Mouse (Mus musculus): ENCODE measurements around the gene Dennd1c. TPM values are rescaled to one million over a fixed set of nuclear protein-coding genes. Genes with fewer than 3 reads are reported as not detected.

Gene Dennd1c
- polyA plus RNA-seq, 1 experiment from 2014 or later: 6.7 TPM

GRCm38 (mm10) chr17:57030931-57031660, 47.2 kb downstream of the Dennd1c start, which contains the start of gene Khsrp:
Gene Khsrp, minus strand, starts transcription at chr17:57031522.
- H3K9ac ChIP-seq: peak within 1 kb of the TSS; percentile 99
- no peaks in the 10 kb centered on the region for H3K27me3 ChIP-seq (replicated peaks)
- peak within 1 kb of the TSS; percentile 93 for H3K27ac ChIP-seq
- peaks cover 8% of the 10 kb centered on the region; the same call in 1 of the 2 replicates for H3K4me1 ChIP-seq (replicated peaks)
- peak within 1 kb of the TSS; percentile 84 for H3K4me2 ChIP-seq (replicated peaks)
- H3K4me3 ChIP-seq (replicated peaks): peak within 1 kb of the TSS; percentile 92
- H3K36me3 ChIP-seq: peaks cover 22% of the 10 kb centered on the region; the same call in 1 of the 2 replicates
- WGBS: under 1% methylated on average over 97 of the region's 99 CpGs
- ATAC-seq: peak; percentile 1; the same call in 1 of the 2 replicates
- H3K9me3 ChIP-seq: no peaks in the 10 kb centered on the region

GRCm38 (mm10) chr17:57029691-57030090, 48.6 kb downstream of the Dennd1c start:
- Histone ChIP-seq H3K9ac (peak overlapping the region; percentile 99), H3K4me2 (replicated peaks) (peak overlapping the region; percentile 84), H3K36me3 (peaks cover 34% of the 10 kb centered on the region), H3K4me1 (replicated peaks) (peaks cover 8% of the 10 kb centered on the region; the same call in 1 of the 2 replicates), H3K9me3 (no peaks in the 10 kb centered on the region), H3K27me3 (replicated peaks) (no peaks in the 10 kb centered on the region), H3K27ac (no peak overlapping the region), H3K4me3 (replicated peaks) (peak overlapping the region; percentile 92)
- 29% methylated on average over 8 of the region's 8 CpGs for WGBS
- no peak for ATAC-seq

DNA sequence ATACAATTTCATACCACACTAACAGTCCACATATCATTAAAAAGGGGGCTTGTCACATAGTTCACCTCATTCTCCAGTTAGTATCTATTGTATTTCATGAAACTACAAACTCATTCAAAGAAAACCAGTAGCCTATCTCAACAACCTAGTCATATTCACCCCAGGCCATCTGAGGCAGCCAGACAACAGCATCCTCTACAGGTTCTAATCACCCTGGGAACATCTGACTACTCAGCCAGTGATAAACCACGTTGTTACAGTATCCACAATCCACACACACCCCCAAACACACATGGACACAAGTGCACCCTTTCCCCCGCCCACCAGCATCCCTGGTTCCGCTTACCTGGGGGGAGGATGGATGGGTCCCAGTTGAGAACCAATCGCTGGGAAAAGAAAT, 50.8 kb downstream of the Dennd1c start:
- no peak overlapping the region for H3K27ac ChIP-seq
- 92% methylated on average over 4 of the region's 4 CpGs for WGBS
- no peak overlapping the region for H3K9ac ChIP-seq
- peaks cover 8% of the 10 kb centered on the region; the same call in 1 of the 2 replicates for H3K4me1 ChIP-seq (replicated peaks)
- H3K36me3 ChIP-seq: peaks cover 57% of the 10 kb centered on the region
- no peaks in the 10 kb centered on the region for H3K27me3 ChIP-seq (replicated peaks)
- H3K4me2 ChIP-seq (replicated peaks): no peak overlapping the region
- no peak for ATAC-seq
- no peaks in the 10 kb centered on the region for H3K9me3 ChIP-seq
- no peak overlapping the region for H3K4me3 ChIP-seq (replicated peaks)

DNA sequence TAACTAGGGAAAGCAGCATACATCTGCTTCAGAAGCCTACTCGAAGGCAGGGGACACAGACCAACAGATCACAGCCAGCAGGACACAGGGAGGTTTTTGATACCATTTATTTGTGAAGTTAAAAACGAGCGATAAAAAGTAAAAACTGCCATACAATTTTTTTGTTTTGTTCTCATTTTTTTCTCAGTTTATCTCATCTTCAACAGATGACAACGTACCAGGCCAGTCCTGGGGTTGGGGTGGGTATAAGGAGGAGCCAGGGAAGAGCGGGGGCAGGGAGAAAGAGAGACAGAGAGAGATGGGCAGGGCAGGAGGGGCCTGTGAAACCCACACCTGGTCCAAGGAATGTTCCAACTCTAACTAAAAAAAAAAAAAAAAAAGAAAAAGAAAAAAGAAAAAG, 57.4 kb downstream of the Dennd1c start:
- H3K9me3 ChIP-seq: no peaks in the 10 kb centered on the region
- peaks cover 47% of the 10 kb centered on the region for H3K36me3 ChIP-seq
- no peak for ATAC-seq
- no peak overlapping the region for H3K4me3 ChIP-seq (replicated peaks)
- H3K4me1 ChIP-seq (replicated peaks): no peaks in the 10 kb centered on the region
- no peak overlapping the region for H3K27ac ChIP-seq
- H3K9ac ChIP-seq: no peak overlapping the region
- WGBS: 87% methylated on average over 5 of the region's 5 CpGs
- no peaks in the 10 kb centered on the region for H3K27me3 ChIP-seq (replicated peaks)
- H3K4me2 ChIP-seq (replicated peaks): no peak overlapping the region

GRCm38 (mm10) chr17:57019693-57020092, 58.6 kb downstream of the Dennd1c start:
- ATAC-seq: peak; percentile 21; the same call in 1 of the 2 replicates

More at GRCm38 (mm10) chr17:57019693-57020092, 58.6 kb downstream of the Dennd1c start:
- H3K4me1 ChIP-seq (replicated peaks): no peaks in the 10 kb centered on the region
- peaks cover 35% of the 10 kb centered on the region for H3K36me3 ChIP-seq
- no peaks in the 10 kb centered on the region for H3K9me3 ChIP-seq
- no peaks in the 10 kb centered on the region for H3K27me3 ChIP-seq (replicated peaks)
- no peak overlapping the region for H3K27ac ChIP-seq
- no peak overlapping the region for H3K4me3 ChIP-seq (replicated peaks)
- no peak overlapping the region for H3K9ac ChIP-seq
- 78% methylated on average over 2 of the region's 2 CpGs for WGBS
- H3K4me2 ChIP-seq (replicated peaks): no peak overlapping the region

Other genes starting within 250 kb of the Dennd1c start
- gene Rfx2, start 247.5 kb downstream of the Dennd1c start, polyA plus RNA-seq (2015; fragmentation: Nextera tagmentation; extraction: Ambion mirVana): 3.1 and 4.4 TPM in 2 replicates
- not detected in 2 replicates for gene Acsbg2, start 204.1 kb downstream of the Dennd1c start, polyA plus RNA-seq (2015; fragmentation: Nextera tagmentation; extraction: Ambion mirVana)
- gene 1700061G19Rik, start 203.0 kb downstream of the Dennd1c start, polyA plus RNA-seq (2015; fragmentation: Nextera tagmentation; extraction: Ambion mirVana): 0.15 and 0.19 TPM in 2 replicates
- gene Mllt1, start 143.1 kb downstream of the Dennd1c start, polyA plus RNA-seq (2015; fragmentation: Nextera tagmentation; extraction: Ambion mirVana): 39.9 and 40.2 TPM in 2 replicates
- 0.46 and 1.00 TPM in 2 replicates for gene Acer1, start 96.4 kb downstream of the Dennd1c start, polyA plus RNA-seq (2015; fragmentation: Nextera tagmentation; extraction: Ambion mirVana)
- gene Clpp, start 88.2 kb downstream of the Dennd1c start, polyA plus RNA-seq (2015; fragmentation: Nextera tagmentation; extraction: Ambion mirVana): 149 and 166 TPM in 2 replicates
- gene Alkbh7, start 81.2 kb downstream of the Dennd1c start, polyA plus RNA-seq (2015; fragmentation: Nextera tagmentation; extraction: Ambion mirVana): 41.1 and 42.4 TPM in 2 replicates
- 0.45 TPM in 1 of 2 replicates, not detected in the other for gene Pspn, start 78.5 kb downstream of the Dennd1c start, polyA plus RNA-seq (2015; fragmentation: Nextera tagmentation; extraction: Ambion mirVana)
- gene Gtf2f1, start 67.2 kb downstream of the Dennd1c start, polyA plus RNA-seq (2015; fragmentation: Nextera tagmentation; extraction: Ambion mirVana): 60.0 and 61.8 TPM in 2 replicates
- 0.24 and 0.42 TPM in 2 replicates for gene Gm17949, start 67.0 kb downstream of the Dennd1c start, polyA plus RNA-seq (2015; fragmentation: Nextera tagmentation; extraction: Ambion mirVana)
- 37.5 and 38.9 TPM in 2 replicates for gene Khsrp, start 47.0 kb downstream of the Dennd1c start, polyA plus RNA-seq (2015; fragmentation: Nextera tagmentation; extraction: Ambion mirVana)
- not detected in 2 replicates for gene Slc25a41, start 36.9 kb downstream of the Dennd1c start, polyA plus RNA-seq (2015; fragmentation: Nextera tagmentation; extraction: Ambion mirVana)
- gene Crb3, start 19.4 kb downstream of the Dennd1c start, polyA plus RNA-seq (2015; fragmentation: Nextera tagmentation; extraction: Ambion mirVana): 90.2 and 91.6 TPM in 2 replicates
- 7.8 and 8.8 TPM in 2 replicates for gene Slc25a23, start 18.7 kb downstream of the Dennd1c start, polyA plus RNA-seq (2015; fragmentation: Nextera tagmentation; extraction: Ambion mirVana)
- 24.2 and 27.1 TPM in 2 replicates for gene Tubb4a, start 9.3 kb upstream of the Dennd1c start, polyA plus RNA-seq (2015; fragmentation: Nextera tagmentation; extraction: Ambion mirVana)
- 8.3 and 8.9 TPM in 2 replicates for gene Tnfsf9, start 26.8 kb upstream of the Dennd1c start, polyA plus RNA-seq (2015; fragmentation: Nextera tagmentation; extraction: Ambion mirVana)
- 0.23 TPM in 1 of 2 replicates, not detected in the other for gene Cd70, start 71.3 kb upstream of the Dennd1c start, polyA plus RNA-seq (2015; fragmentation: Nextera tagmentation; extraction: Ambion mirVana)
- gene Tnfsf14, start 115.7 kb upstream of the Dennd1c start, polyA plus RNA-seq (2015; fragmentation: Nextera tagmentation; extraction: Ambion mirVana): 0.23 and 0.29 TPM in 2 replicates
- gene C3, start 149.6 kb upstream of the Dennd1c start, polyA plus RNA-seq (2015; fragmentation: Nextera tagmentation; extraction: Ambion mirVana): 4.3 and 7.7 TPM in 2 replicates
- gene Gpr108, start 169.9 kb upstream of the Dennd1c start, polyA plus RNA-seq (2015; fragmentation: Nextera tagmentation; extraction: Ambion mirVana): 32.6 and 34.7 TPM in 2 replicates
- gene Trip10, start 170.9 kb upstream of the Dennd1c start, polyA plus RNA-seq (2015; fragmentation: Nextera tagmentation; extraction: Ambion mirVana): 45.2 and 46.1 TPM in 2 replicates
- 3.2 TPM in 2 replicates for gene Vav1, start 200.6 kb upstream of the Dennd1c start, polyA plus RNA-seq (2015; fragmentation: Nextera tagmentation; extraction: Ambion mirVana)

All from intestine, embryonic 15.5 days (tissue).